Mouse (Mus musculus) heart, adult 2 months (tissue): ENCODE results near the gene Napa. TPM values are rescaled to one million over a fixed set of nuclear protein-coding genes. Genes with fewer than 3 reads are reported as not detected.

ENCODE experiments used
- DNase-seq, 2 experiments: peaks; one replicate each; pipeline ENCODE4 v3.0.0; 2021
- H3K27ac ChIP-seq: fragments of 200-600 bp; 2 replicates; pipeline ENCODE4 v1.8.1; 2022
- H3K27me3 ChIP-seq: fragments of 200-500 bp; 2 replicates; pipeline ENCODE4 v1.6.1; 2012; ENCODE audit warnings: mild to moderate bottlenecking, low read length, inconsistent platforms, mixed read lengths; ENCODE audit not compliant: control insufficient read depth, insufficient read depth
- H3K36me3 ChIP-seq: fragments of 200-500 bp; 2 replicates; pipeline ENCODE4 v1.6.1; 2012; ENCODE audit warnings: low read length, inconsistent platforms; ENCODE audit not compliant: control insufficient read depth, insufficient read depth
- H3K4me1 ChIP-seq: fragments of 200-500 bp; 2 replicates; pipeline ENCODE4 v1.6.1; 2011; ENCODE audit warnings: low read length; ENCODE audit not compliant: control insufficient read depth, insufficient read depth
- H3K4me3 ChIP-seq: fragments of 200-600 bp; 2 replicates; pipeline ENCODE4 v1.8.1; 2022
- H3K79me2 ChIP-seq: fragments of 200-500 bp; replicated peaks from 2 replicates; pipeline ENCODE4 v1.6.1; 2012; ENCODE audit warnings: mild to moderate bottlenecking, inconsistent platforms, low read length, moderate library complexity, mixed read lengths; ENCODE audit not compliant: control insufficient read depth, insufficient read depth
- H3K9ac ChIP-seq: fragments of 200-500 bp; 2 replicates; pipeline ENCODE4 v1.6.1; 2012; ENCODE audit warnings: low read depth, mild to moderate bottlenecking, control low read depth, inconsistent platforms, low read length, mixed read lengths
- CTCF ChIP-seq: fragments of 200-600 bp; IDR thresholded peaks from 2 replicates; pipeline ENCODE4 v1.8.1; 2022; ENCODE audit warnings: antibody characterized with exemption, mild to moderate bottlenecking, moderate library complexity
- EP300 ChIP-seq: fragments of 200-500 bp; IDR thresholded peaks from 2 replicates; pipeline ENCODE4 v1.6.1; 2011; ENCODE audit warnings: low read depth, low read length, control low read depth; ENCODE audit not compliant: insufficient read depth
- POLR2A ChIP-seq: fragments of 200-500 bp; IDR thresholded peaks from 2 replicates; pipeline ENCODE4 v1.6.1; 2011; ENCODE audit warnings: mild to moderate bottlenecking, low read depth, low read length, control low read depth; ENCODE audit not compliant: insufficient read depth
- WGBS: fragments of 180-500 bp; shearing (Covaris S2); methylation state at CpG from one replicate; pipeline ENCODE4 v1.1.7; 2018; 5-methylcytosine and 5-hydroxymethylcytosine counted together
- intact Hi-C: fragments of 180-260 bp; cut with DNase I; formaldehyde crosslinking; loops from one replicate; pipeline ENCODE4 v1.15.1; 2025
- polyA plus RNA-seq: library from polyadenylated mRNA; depleted of rRNA; stranded (reverse); fragments of >200 nt; gene quantifications from 2 replicates; pipeline ENCODE4 v1.2.3, GENCODE M21; 2012
- total RNA-seq, 2 experiments: library from RNA; stranded (reverse); gene quantifications; 2 replicates each; pipeline ENCODE4 v1.2.3; 2021

Gene Napa
- total and polyA plus RNA-seq, 3 experiments = 74.0 to 165 (median 95.3) TPM

DNA sequence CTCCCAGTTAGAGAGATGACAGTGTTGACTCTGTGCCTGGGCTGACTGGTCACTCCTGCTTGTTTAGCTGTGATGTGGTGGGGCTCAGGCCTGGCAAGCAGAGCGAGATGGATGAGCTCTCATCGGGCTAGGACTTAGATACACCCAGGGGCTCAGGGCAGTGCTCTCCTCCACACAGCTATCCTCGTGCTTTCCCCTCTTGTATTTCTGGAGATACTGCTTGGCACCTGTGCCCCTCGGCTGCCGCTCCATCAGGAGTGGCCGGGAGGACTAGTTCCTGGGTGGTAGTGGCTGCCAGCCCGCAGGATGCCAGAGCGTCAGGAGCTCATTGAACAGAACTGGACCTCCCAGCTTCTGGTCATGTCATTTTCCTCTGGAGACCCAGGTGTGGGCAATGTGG, 11.9 kb downstream of the Napa start:
- no peaks in the 10 kb centered on the region for H3K27me3 ChIP-seq
- no peaks in the 10 kb centered on the region for H3K36me3 ChIP-seq
- H3K9ac ChIP-seq = no peak overlapping the region
- WGBS = 95% methylated on average over 8 of the region's 8 CpGs
- TF ChIP-seq EP300 = no peak
- no peak for TF ChIP-seq POLR2A
- no peak for TF ChIP-seq CTCF
- H3K79me2 ChIP-seq = no peaks in the 10 kb centered on the region
- no peak overlapping the region for H3K27ac ChIP-seq
- H3K4me3 ChIP-seq = no peak overlapping the region
- no peak for DNase-seq
- H3K4me1 ChIP-seq = no peaks in the 10 kb centered on the region
- intact Hi-C loops = no loop called here

DNA sequence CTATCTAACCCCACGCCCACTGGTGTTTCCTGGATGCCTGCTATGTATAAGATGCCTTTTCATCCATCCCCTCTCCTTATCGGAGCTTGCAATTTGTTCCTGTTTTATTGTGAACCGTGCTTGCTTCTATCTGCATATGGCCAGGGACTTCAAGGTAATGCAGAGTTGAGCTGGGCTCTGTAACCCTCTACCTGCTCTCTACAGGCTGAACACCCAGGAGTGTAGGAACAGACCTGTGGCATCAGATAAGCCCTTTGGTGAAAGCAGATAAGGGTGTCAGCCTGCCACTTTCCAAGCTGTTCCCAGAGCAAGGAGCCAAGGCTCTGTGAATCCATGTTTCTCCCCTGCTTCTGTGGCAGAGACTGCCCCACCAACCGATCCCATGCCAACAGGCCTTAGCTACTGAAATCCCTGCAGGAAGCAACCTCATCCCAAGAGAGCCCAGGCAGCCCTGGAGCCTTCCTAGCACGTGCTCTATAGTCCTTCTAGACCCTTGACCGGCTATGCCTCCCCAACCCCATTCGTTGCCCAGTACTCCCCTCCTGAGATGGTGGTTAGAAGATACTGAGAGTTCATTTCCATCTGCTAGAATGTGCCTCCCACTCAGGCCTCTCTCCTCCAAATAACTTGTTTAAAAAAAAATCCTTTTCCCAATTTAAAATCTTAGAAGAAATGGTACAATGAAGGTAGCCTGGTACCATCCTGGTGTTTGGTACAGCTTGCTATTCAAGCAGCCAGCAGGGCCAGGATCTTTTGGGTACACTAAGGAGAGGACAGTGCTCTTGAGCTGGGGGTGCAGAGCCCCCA, 13.2 kb downstream of the Napa start:
- H3K9ac ChIP-seq = no peak overlapping the region
- no peaks in the 10 kb centered on the region for H3K27me3 ChIP-seq
- WGBS = 80% methylated on average over 7 of the region's 7 CpGs
- no peak overlapping the region for H3K4me3 ChIP-seq
- H3K27ac ChIP-seq = no peak overlapping the region
- TF ChIP-seq POLR2A (no peak), CTCF (no peak), EP300 (no peak)
- no peaks in the 10 kb centered on the region for H3K79me2 ChIP-seq
- DNase-seq = no peak
- intact Hi-C loops = no loop called here
- no peaks in the 10 kb centered on the region for H3K4me1 ChIP-seq
- H3K36me3 ChIP-seq = no peaks in the 10 kb centered on the region

DNA sequence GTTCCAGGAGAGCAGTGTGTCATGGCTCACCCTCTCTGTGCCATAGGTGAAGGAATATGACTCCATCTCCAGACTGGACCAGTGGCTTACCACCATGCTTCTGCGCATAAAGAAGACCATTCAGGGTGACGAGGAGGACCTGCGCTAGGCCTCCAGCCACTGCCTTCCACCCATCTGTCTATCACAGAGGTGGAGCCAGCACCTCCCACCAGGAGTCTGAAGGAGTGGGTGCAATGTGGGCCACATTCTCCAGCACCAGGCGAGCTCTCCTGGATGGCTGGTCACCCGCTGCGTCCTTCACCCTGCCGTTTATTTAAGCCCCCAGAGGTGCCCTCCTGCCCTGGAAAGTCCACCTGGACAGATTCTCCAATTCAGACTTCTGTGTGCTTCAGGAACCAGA, 18.2 kb downstream of the Napa start:
- H3K36me3 ChIP-seq = no peaks in the 10 kb centered on the region
- peaks cover 2% of the 10 kb centered on the region for H3K4me1 ChIP-seq
- no peak for TF ChIP-seq CTCF
- H3K4me3 ChIP-seq = no peak overlapping the region
- no peak overlapping the region for H3K9ac ChIP-seq
- DNase-seq = no peak
- intact Hi-C loops = no loop called here
- H3K79me2 ChIP-seq = no peaks in the 10 kb centered on the region
- no peak overlapping the region for H3K27ac ChIP-seq
- 95% methylated on average over 7 of the region's 7 CpGs for WGBS
- H3K27me3 ChIP-seq = no peaks in the 10 kb centered on the region

DNA sequence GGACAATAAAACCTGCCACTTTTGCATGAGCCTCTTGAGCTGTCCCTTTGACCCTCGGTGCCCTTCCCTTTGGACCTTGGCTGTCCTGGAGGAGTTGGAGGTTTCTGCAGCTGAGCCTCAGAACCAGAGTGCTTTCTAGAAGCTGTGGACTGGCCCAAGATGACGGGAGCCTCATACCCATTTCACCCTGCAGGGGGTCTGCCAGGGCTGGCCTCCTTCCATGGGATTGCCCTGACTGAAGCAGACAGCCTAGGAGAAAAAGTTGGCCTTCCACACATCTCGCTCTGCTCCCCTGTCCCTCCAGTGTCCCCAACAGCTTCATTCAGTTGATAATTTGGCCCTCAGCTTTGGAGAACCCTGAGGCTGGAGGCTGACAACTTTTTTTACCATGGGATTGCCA, 18.8 kb downstream of the Napa start:
- 89% methylated on average over 3 of the region's 3 CpGs for whole genome bisulfite sequencing
- Histone ChIP-seq H3K27me3 (no peaks in the 10 kb centered on the region), H3K4me3 (no peak overlapping the region), H3K36me3 (no peaks in the 10 kb centered on the region), H3K9ac (no peak overlapping the region), H3K79me2 (no peaks in the 10 kb centered on the region), H3K27ac (no peak overlapping the region), H3K4me1 (peaks cover 2% of the 10 kb centered on the region)
- no peak for DNase-seq
- intact Hi-C loops = no loop called here
- TF ChIP-seq EP300 = no peak
- TF ChIP-seq CTCF = no peak
- TF ChIP-seq POLR2A = no peak

DNA sequence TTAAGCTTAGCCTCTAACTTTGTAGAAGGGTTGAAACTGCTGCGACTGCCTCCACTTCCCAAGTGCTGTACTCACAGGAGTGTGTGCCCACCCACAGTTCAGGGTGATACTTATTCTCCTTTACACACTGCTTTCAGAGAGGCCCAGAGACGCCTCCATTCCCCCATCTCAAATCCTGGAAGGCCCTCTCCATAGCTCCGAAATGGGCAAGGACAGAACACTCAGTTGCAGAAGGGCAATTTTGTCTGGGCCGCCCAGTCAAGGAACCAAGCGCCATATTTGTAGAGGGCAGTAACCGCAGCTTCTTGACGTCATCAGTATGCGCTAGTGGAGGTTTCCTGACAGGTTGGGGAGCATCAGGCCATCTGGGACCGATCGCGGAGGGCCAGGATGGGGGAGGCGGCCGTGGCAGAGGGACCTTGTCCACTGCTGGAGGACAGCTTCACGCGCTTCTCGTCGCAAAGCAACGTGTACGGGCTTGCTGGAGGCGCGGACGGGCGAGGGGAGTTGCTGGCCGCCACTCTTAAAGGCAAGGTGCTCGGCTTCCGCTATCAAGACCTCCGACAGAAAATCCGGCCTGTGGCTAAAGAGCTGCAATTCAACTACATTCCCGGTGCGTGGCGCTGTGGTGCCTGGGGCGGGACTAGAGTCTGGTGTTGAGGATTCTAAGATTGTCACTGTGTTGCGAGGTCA, 21.5 kb downstream of the Napa start, which contains the start of gene Kptn:
Kptn (plus strand) TSS at position 327 of the 693 bp plus-strand sequence.
- under 1% methylated on average over 33 of the region's 33 CpGs for WGBS
- intact Hi-C loops = loop anchor here (1.0 kb wide), 2 partner anchors 18 to 21 kb away; partner anchors contain the start of gene Napa

DNA sequence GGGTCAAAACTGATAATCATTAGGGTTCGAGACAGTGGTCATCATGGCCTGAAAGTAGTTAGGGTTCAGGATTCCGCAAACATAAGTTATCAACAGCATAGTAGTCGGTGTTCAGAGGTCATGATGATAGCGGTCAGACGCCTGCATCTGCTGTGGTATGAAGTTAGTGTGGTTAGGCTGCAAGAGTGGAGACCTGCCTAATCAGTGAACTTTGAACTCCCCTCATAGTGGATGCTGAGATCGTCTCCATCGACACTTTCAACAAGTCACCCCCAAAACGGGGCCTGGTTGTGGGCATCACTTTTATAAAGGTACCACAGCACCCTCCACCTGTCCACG, 22.0 kb downstream of the Napa start:
- Histone ChIP-seq H3K27ac (peak overlapping the region; percentile 97), H3K4me1 (peaks cover 2% of the 10 kb centered on the region), H3K4me3 (peak overlapping the region; percentile 89), H3K27me3 (no peaks in the 10 kb centered on the region), H3K9ac (peak overlapping the region; percentile 53), H3K79me2 (no peaks in the 10 kb centered on the region), H3K36me3 (no peaks in the 10 kb centered on the region)
- no peak for TF ChIP-seq POLR2A
- TF ChIP-seq EP300 = no peak
- no peak for TF ChIP-seq CTCF
- no peak for DNase-seq
- 32% methylated on average over 9 of the region's 9 CpGs for WGBS
- intact Hi-C loops = loop anchor here (1.0 kb wide), 1 partner anchor 19 kb away; no protein-coding TSS in a partner anchor

More for the DNA sequence above, 21.5 kb downstream of the Napa start, which contains the start of gene Kptn:
- Histone ChIP-seq H3K27me3 (no peaks in the 10 kb centered on the region), H3K9ac (peak within 1 kb of the TSS; percentile 91), H3K4me3 (peak within 1 kb of the TSS; percentile 89), H3K4me1 (peaks cover 2% of the 10 kb centered on the region), H3K36me3 (no peaks in the 10 kb centered on the region), H3K79me2 (no peaks in the 10 kb centered on the region), H3K27ac (peak within 1 kb of the TSS; percentile 97)
- TF ChIP-seq EP300 (0 out of 2 replicates have a peak, but pooled peaks have one; percentile 42), POLR2A (no peak; the same call in 1 of the 2 replicates), CTCF (peak; percentile 95; the same call in 1 of the 2 replicates)
- peak; percentile 91 to 93 for DNase-seq
